Mouse (Mus musculus) lung, postnatal 4 days (tissue): ENCODE results near the gene Rtraf.

Experiments used
- DNase-seq, 2 experiments: peaks; one replicate each; pipeline ENCODE4 v3.0.0; 2021

Rtraf gene

GRCm38 (mm10) chr14:19796541-19797304 lies 26.9 kb downstream of the Rtraf start:
- DNase-seq, result no peak

GRCm38 (mm10) chr14:19794881-19795280 lies 28.7 kb downstream of the Rtraf start:
- no peak for DNase-seq

- no peak for DNase-seq
Observed at GRCm38 (mm10) chr14:19788443-19788842, 35.2 kb downstream of the Rtraf start.

GRCm38 (mm10) chr14:19785797-19786588 lies 37.6 kb downstream of the Rtraf start:
- no peak for DNase-seq

GRCm38 (mm10) chr14:19777945-19778344 lies 45.7 kb downstream of the Rtraf start:
- DNase-seq, result no peak

GRCm38 (mm10) chr14:19777365-19777764 lies 46.3 kb downstream of the Rtraf start:
- DNase-seq, result no peak

- DNase-seq, result peak; percentile 38 to 64
Observed at GRCm38 (mm10) chr14:19776890-19777289, 46.7 kb downstream of the Rtraf start.

GRCm38 (mm10) chr14:19776179-19776578 lies 47.4 kb downstream of the Rtraf start:
- no peak for DNase-seq

- DNase-seq, result no peak
Observed at GRCm38 (mm10) chr14:19775491-19775890, 48.1 kb downstream of the Rtraf start.

GRCm38 (mm10) chr14:19774036-19774628 lies 49.5 kb downstream of the Rtraf start:
- no peak for DNase-seq

GRCm38 (mm10) chr14:19771173-19771572 lies 52.5 kb downstream of the Rtraf start:
- DNase-seq, result no peak

GRCm38 (mm10) chr14:19769441-19770200 lies 54.0 kb downstream of the Rtraf start:
- DNase-seq, result no peak

- DNase-seq, result no peak
Observed at GRCm38 (mm10) chr14:19768648-19769047, 55.0 kb downstream of the Rtraf start.

- DNase-seq, result no peak
Observed at GRCm38 (mm10) chr14:19766380-19766649, 57.3 kb downstream of the Rtraf start.

- DNase-seq, result no peak
Observed at GRCm38 (mm10) chr14:19765539-19766379, 57.9 kb downstream of the Rtraf start.

GRCm38 (mm10) chr14:19764331-19764730 lies 59.3 kb downstream of the Rtraf start:
- no peak for DNase-seq

GRCm38 (mm10) chr14:19763527-19763926 lies 60.1 kb downstream of the Rtraf start:
- no peak for DNase-seq

GRCm38 (mm10) chr14:19762014-19762413 lies 61.6 kb downstream of the Rtraf start:
- DNase-seq, result no peak
